Mouse (Mus musculus): ENCODE measurements at regions not wholly inside any gene's neighbourhood (a gene's known extent, or its start where the extent isn't known, plus 50 kb on each side); places are given as distances from the start of the nearest gene placed in this dataset.

GRCm38 (mm10) chr1:133491857-133492290 is 67.7 kb upstream of the Sox13 start:
- no peaks in the 10 kb centered on the region for H3K36me3 ChIP-seq (ENCODE audit: control insufficient read depth, insufficient read depth, low read length)
- H3K4me1 ChIP-seq (ENCODE audit: control insufficient read depth, insufficient read depth, low read length) = peaks cover 17% of the 10 kb centered on the region
- peak; percentile 11; the same call in 1 of the 2 replicates for ATAC-seq (replicated peaks; ENCODE audit: insufficient number of reproducible peaks, low FRiP score, low TSS enrichment)
- H3K9ac ChIP-seq (ENCODE audit: low read depth, low read length) = peak overlapping the region; percentile 83
- H3K27ac ChIP-seq (ENCODE audit: low read depth, low read length) = peak overlapping the region; percentile 73
- H3K4me2 ChIP-seq = peak overlapping the region; percentile 90
- H3K4me3 ChIP-seq (ENCODE audit: low read depth, low read length) = no peak overlapping the region
- H3K27me3 ChIP-seq (ENCODE audit: control insufficient read depth, insufficient read depth, low read length) = no peaks in the 10 kb centered on the region
- no peaks in the 10 kb centered on the region for H3K9me3 ChIP-seq (replicated peaks; ENCODE audit: control insufficient read depth, low read length)
- 20% methylated on average over 4 of the region's 4 CpGs for WGBS (ENCODE audit: insufficient replicate concordance)

- H3K27ac ChIP-seq (ENCODE audit: low read depth, low read length) = no peak overlapping the region
- no peaks in the 10 kb centered on the region for H3K36me3 ChIP-seq (ENCODE audit: control insufficient read depth, insufficient read depth, low read length)
- no peak overlapping the region for H3K9ac ChIP-seq (ENCODE audit: low read depth, low read length)
- peaks cover 11% of the 10 kb centered on the region; the same call in 1 of the 2 replicates for H3K4me1 ChIP-seq (ENCODE audit: control insufficient read depth, insufficient read depth, low read length)
- H3K27me3 ChIP-seq (ENCODE audit: control insufficient read depth, insufficient read depth, low read length) = no peaks in the 10 kb centered on the region
- no peak for ATAC-seq (replicated peaks; ENCODE audit: insufficient number of reproducible peaks, low FRiP score, low TSS enrichment)
- WGBS (ENCODE audit: insufficient replicate concordance) = 50% methylated on average over 8 of the region's 8 CpGs
- H3K4me2 ChIP-seq = no peak overlapping the region
- no peak overlapping the region for H3K4me3 ChIP-seq (ENCODE audit: low read depth, low read length)
- no peaks in the 10 kb centered on the region for H3K9me3 ChIP-seq (replicated peaks; ENCODE audit: control insufficient read depth, low read length)
Measured at GRCm38 (mm10) chr1:133487171-133487901, 63.2 kb upstream of the Sox13 start.

GRCm38 (mm10) chr1:133486370-133486769 is 62.2 kb upstream of the Sox13 start:
- Histone ChIP-seq H3K4me1 (ENCODE audit: control insufficient read depth, insufficient read depth, low read length) (peaks cover 4% of the 10 kb centered on the region; the same call in 1 of the 2 replicates), H3K9me3 (replicated peaks; ENCODE audit: control insufficient read depth, low read length) (no peaks in the 10 kb centered on the region), H3K27ac (ENCODE audit: low read depth, low read length) (no peak overlapping the region), H3K36me3 (ENCODE audit: control insufficient read depth, insufficient read depth, low read length) (no peaks in the 10 kb centered on the region), H3K4me3 (ENCODE audit: low read depth, low read length) (no peak overlapping the region), H3K9ac (ENCODE audit: low read depth, low read length) (no peak overlapping the region), H3K27me3 (ENCODE audit: control insufficient read depth, insufficient read depth, low read length) (no peaks in the 10 kb centered on the region), H3K4me2 (no peak overlapping the region)
- ATAC-seq (replicated peaks; ENCODE audit: insufficient number of reproducible peaks, low FRiP score, low TSS enrichment) = no peak
- 41% methylated on average over 10 of the region's 10 CpGs for WGBS (ENCODE audit: insufficient replicate concordance)

GRCm38 (mm10) chr1:133482891-133483290 is 58.7 kb upstream of the Sox13 start:
- no peak for ATAC-seq (replicated peaks; ENCODE audit: insufficient number of reproducible peaks, low FRiP score, low TSS enrichment)
- no peaks in the 10 kb centered on the region for H3K9me3 ChIP-seq (replicated peaks; ENCODE audit: control insufficient read depth, low read length)
- no peaks in the 10 kb centered on the region for H3K27me3 ChIP-seq (ENCODE audit: control insufficient read depth, insufficient read depth, low read length)
- no peak overlapping the region for H3K27ac ChIP-seq (ENCODE audit: low read depth, low read length)
- no peaks in the 10 kb centered on the region for H3K36me3 ChIP-seq (ENCODE audit: control insufficient read depth, insufficient read depth, low read length)
- no peak overlapping the region for H3K9ac ChIP-seq (ENCODE audit: low read depth, low read length)
- no peak overlapping the region for H3K4me2 ChIP-seq
- 59% methylated on average over 5 of the region's 5 CpGs for WGBS (ENCODE audit: insufficient replicate concordance)
- H3K4me3 ChIP-seq (ENCODE audit: low read depth, low read length) = no peak overlapping the region
- H3K4me1 ChIP-seq (ENCODE audit: control insufficient read depth, insufficient read depth, low read length) = peaks cover 4% of the 10 kb centered on the region; the same call in 1 of the 2 replicates

- H3K27ac ChIP-seq (ENCODE audit: low read depth, low read length) = no peak overlapping the region
- no peak for ATAC-seq (replicated peaks; ENCODE audit: insufficient number of reproducible peaks, low FRiP score, low TSS enrichment)
- peaks cover 6% of the 10 kb centered on the region; the same call in 1 of the 2 replicates for H3K4me1 ChIP-seq (ENCODE audit: control insufficient read depth, insufficient read depth, low read length)
- H3K4me3 ChIP-seq (ENCODE audit: low read depth, low read length) = no peak overlapping the region
- no peak overlapping the region for H3K4me2 ChIP-seq
- no peaks in the 10 kb centered on the region for H3K27me3 ChIP-seq (ENCODE audit: control insufficient read depth, insufficient read depth, low read length)
- H3K9ac ChIP-seq (ENCODE audit: low read depth, low read length) = no peak overlapping the region
- no peaks in the 10 kb centered on the region for H3K9me3 ChIP-seq (replicated peaks; ENCODE audit: control insufficient read depth, low read length)
- no peaks in the 10 kb centered on the region for H3K36me3 ChIP-seq (ENCODE audit: control insufficient read depth, insufficient read depth, low read length)
- WGBS (ENCODE audit: insufficient replicate concordance) = 66% methylated on average over 2 of the region's 2 CpGs
Measured at GRCm38 (mm10) chr1:133474546-133474945, 50.4 kb upstream of the Sox13 start.

Data from heart, embryonic 11.5 days (tissue).